11 mouse cellular contexts compared by ENCODE assay signal in the genomic region with DNA sequence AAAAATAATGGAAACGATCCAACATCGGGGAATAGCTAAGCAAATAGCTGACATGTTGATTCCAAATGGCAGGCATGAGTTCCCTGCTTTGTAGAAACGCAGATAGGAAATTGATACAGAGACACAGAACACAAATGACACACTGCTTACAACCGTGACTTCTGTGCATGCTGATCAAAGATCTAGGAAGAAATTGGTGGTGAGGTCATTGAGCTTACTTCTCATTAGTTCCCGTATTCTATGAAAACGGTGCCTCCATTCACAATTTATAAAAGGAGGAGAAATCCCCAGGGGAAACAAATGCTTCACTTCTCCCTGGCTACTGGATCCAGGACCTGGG. TPM values are rescaled to one million over a fixed set of nuclear protein-coding genes. Genes with fewer than 3 reads are reported as not detected.
DNase-seq lines count a peak whose midpoint lies in the region; ATAC-seq and TF ChIP-seq lines count a peak whose summit lies in the region.
"Had no signal": no experiment of that assay in that cellular context is flagged by ENCODE, and none has a peak within 500 bp of the region (broad histone marks: within the 10 kb centered on the region; RNA-seq: fewer than 3 reads in every experiment).

No protein-coding gene starts in this region.

- 61% methylated on average over 6 of the region's 6 CpGs for WGBS in intestine, embryonic 14.5 days
- 69% methylated on average over 6 of the region's 6 CpGs for WGBS in intestine, embryonic 15.5 days
- 6% methylated on average over 6 of the region's 6 CpGs for WGBS in forebrain, embryonic 15.5 days
- 15% methylated on average over 6 of the region's 6 CpGs for WGBS in midbrain, embryonic 13.5 days
- WGBS in thymus, adult 2 months: 64% methylated on average over 6 of the region's 6 CpGs

- H3K36me3 ChIP-seq in intestine, embryonic 14.5 days (ENCODE audit: control insufficient read depth, insufficient read depth, low read length): no peaks in the 10 kb centered on the region
- no peaks in the 10 kb centered on the region for H3K36me3 ChIP-seq in intestine, embryonic 15.5 days
- H3K36me3 ChIP-seq in forebrain, embryonic 15.5 days: no peaks in the 10 kb centered on the region
- no peaks in the 10 kb centered on the region for H3K36me3 ChIP-seq in midbrain, embryonic 13.5 days
- no peaks in the 10 kb centered on the region for H3K36me3 ChIP-seq in thymus, adult 2 months (ENCODE audit: control insufficient read depth, insufficient read depth, low read length)

- H3K27me3 ChIP-seq in intestine, embryonic 14.5 days (replicated peaks; ENCODE audit: control insufficient read depth, insufficient read depth, low read length): peaks cover 15% of the 10 kb centered on the region; the same call in 1 of the 2 replicates
- H3K27me3 ChIP-seq in intestine, embryonic 15.5 days (replicated peaks): peaks cover 5% of the 10 kb centered on the region; the same call in 1 of the 2 replicates
- H3K27me3 ChIP-seq in forebrain, embryonic 15.5 days: no peaks in the 10 kb centered on the region
- peaks cover 3% of the 10 kb centered on the region; the same call in 1 of the 2 replicates for H3K27me3 ChIP-seq in midbrain, embryonic 13.5 days
- H3K27me3 ChIP-seq in thymus, adult 2 months (ENCODE audit: control insufficient read depth, insufficient read depth, low read length): no peaks in the 10 kb centered on the region; the same call in 1 of the 2 replicates

- H3K9me3 ChIP-seq in intestine, embryonic 14.5 days (ENCODE audit: control insufficient read depth, low read length): no peaks in the 10 kb centered on the region
- no peaks in the 10 kb centered on the region for H3K9me3 ChIP-seq in intestine, embryonic 15.5 days
- no peaks in the 10 kb centered on the region for H3K9me3 ChIP-seq in forebrain, embryonic 15.5 days
- no peaks in the 10 kb centered on the region for H3K9me3 ChIP-seq in midbrain, embryonic 13.5 days

- DNase-seq in intestine, embryonic 14.5 days (ENCODE audit: low spot score): no peak
- no peak for DNase-seq in layer of hippocampus, adult 9-11 months
- DNase-seq in urinary bladder, postnatal 25 days (ENCODE audit: low spot score): no peak
- DNase-seq in thymus, adult 2 months: no peak
- DNase-seq: kidney, postnatal 4 days; thymus, adult 18-20 months had no signal

- no peak overlapping the region for H3K4me3 ChIP-seq in intestine, embryonic 14.5 days (ENCODE audit: low read depth, low read length)
- H3K4me3 ChIP-seq in intestine, embryonic 15.5 days (replicated peaks): no peak overlapping the region
- H3K4me3 ChIP-seq in cortical plate, adult 2 months (ENCODE audit: insufficient read depth, low read length): peak overlapping the region; percentile 21; the same call in 1 of the 2 replicates
- peak overlapping the region; percentile 19 for H3K4me3 ChIP-seq in forebrain, embryonic 15.5 days
- peak overlapping the region; percentile 22 for H3K4me3 ChIP-seq in midbrain, embryonic 13.5 days (replicated peaks)
- no peak overlapping the region for H3K4me3 ChIP-seq in thymus, adult 2 months (ENCODE audit: control insufficient read depth, insufficient read depth, low read length)

- TF ChIP-seq CTCF in cortical plate, adult 2 months (IDR thresholded peaks at IDR 0.05; ENCODE audit: extremely low read depth, insufficient read depth, low read length): no peak
- TF ChIP-seq CTCF in thymus, adult 2 months (IDR thresholded peaks at IDR 0.05; ENCODE audit: borderline replicate concordance, control insufficient read depth, extremely low read depth, insufficient read depth, low read length, poor library complexity): no peak

- no peak overlapping the region for H3K27ac ChIP-seq in intestine, embryonic 14.5 days (ENCODE audit: low read depth)
- no peak overlapping the region for H3K27ac ChIP-seq in intestine, embryonic 15.5 days
- H3K27ac ChIP-seq in cortical plate, adult 2 months (ENCODE audit: insufficient read depth, low read length): no peak overlapping the region
- H3K27ac ChIP-seq in forebrain, embryonic 15.5 days (replicated peaks): peak overlapping the region; percentile 96
- peak overlapping the region; percentile 97 for H3K27ac ChIP-seq in midbrain, embryonic 13.5 days
- no peak overlapping the region for H3K27ac ChIP-seq in thymus, adult 2 months (ENCODE audit: control insufficient read depth, insufficient read depth, low read length)

- H3K9ac ChIP-seq in intestine, embryonic 14.5 days (ENCODE audit: low read length): no peak overlapping the region
- no peak overlapping the region for H3K9ac ChIP-seq in intestine, embryonic 15.5 days
- H3K9ac ChIP-seq in forebrain, embryonic 15.5 days (replicated peaks): peak overlapping the region; percentile 43; the same call in 1 of the 2 replicates
- peak overlapping the region; percentile 58 for H3K9ac ChIP-seq in midbrain, embryonic 13.5 days (replicated peaks)

- H3K4me2 ChIP-seq in intestine, embryonic 14.5 days (ENCODE audit: low read length): peak overlapping the region; percentile 21; the same call in 1 of the 2 replicates
- no peak overlapping the region for H3K4me2 ChIP-seq in intestine, embryonic 15.5 days (replicated peaks)
- H3K4me2 ChIP-seq in forebrain, embryonic 15.5 days (replicated peaks): peak overlapping the region; percentile 42
- H3K4me2 ChIP-seq in midbrain, embryonic 13.5 days (replicated peaks): peak overlapping the region; percentile 53

- peaks cover 18% of the 10 kb centered on the region for H3K4me1 ChIP-seq in intestine, embryonic 14.5 days (replicated peaks; ENCODE audit: control insufficient read depth, insufficient read depth, low read length)
- peaks cover 15% of the 10 kb centered on the region for H3K4me1 ChIP-seq in intestine, embryonic 15.5 days (replicated peaks)
- H3K4me1 ChIP-seq in cortical plate, adult 2 months (ENCODE audit: control insufficient read depth, insufficient read depth, low read length): peaks cover 4% of the 10 kb centered on the region
- peaks cover 79% of the 10 kb centered on the region for H3K4me1 ChIP-seq in forebrain, embryonic 15.5 days
- H3K4me1 ChIP-seq in midbrain, embryonic 13.5 days (replicated peaks): peaks cover 82% of the 10 kb centered on the region
- H3K4me1 ChIP-seq in thymus, adult 2 months (replicated peaks; ENCODE audit: control insufficient read depth, insufficient read depth, low read length): peaks cover 11% of the 10 kb centered on the region; the same call in 1 of the 2 replicates

- TF ChIP-seq POLR2A in cortical plate, adult 2 months (IDR thresholded peaks at IDR 0.05; ENCODE audit: extremely low read depth, insufficient read depth, low read length): no peak
- no peak for TF ChIP-seq POLR2A in thymus, adult 2 months (IDR thresholded peaks at IDR 0.05; ENCODE audit: control insufficient read depth, extremely low read depth, insufficient read depth, low read length, poor library complexity)

- ATAC-seq in intestine, embryonic 14.5 days (replicated peaks; ENCODE audit: low FRiP score, low TSS enrichment, low read depth): no peak
- no peak for ATAC-seq in intestine, embryonic 15.5 days
- no peak for ATAC-seq in forebrain, embryonic 15.5 days (replicated peaks)
- no peak for ATAC-seq in midbrain, embryonic 13.5 days

RNA-seq across cellular contexts. Expression of a gene that starts 2.6 kb away (rescaled TPM):
- polyA plus RNA-seq in intestine, embryonic 14.5 days (2014; fragmentation: Nextera tagmentation; extraction: Ambion mirVana): 8.3 and 9.2 TPM in 2 replicates
- 29.8 and 36.1 TPM in 2 replicates for polyA plus RNA-seq in intestine, embryonic 15.5 days (2015; fragmentation: Nextera tagmentation; extraction: Ambion mirVana)
- polyA plus RNA-seq in cortical plate, adult 2 months (2012; rRNA removed): 3.2 and 3.8 TPM in 2 replicates
- 10.2 and 11.2 TPM in 2 replicates for polyA plus RNA-seq in forebrain, embryonic 15.5 days (2015; fragmentation: Nextera tagmentation; extraction: Ambion mirVana)
- 8.6 and 11.0 TPM in 2 replicates for polyA plus RNA-seq in midbrain, embryonic 13.5 days (2015; fragmentation: Nextera tagmentation; extraction: Ambion mirVana)
- 5.1 and 6.5 TPM in 2 replicates for polyA plus RNA-seq in thymus, adult 2 months (2012; rRNA removed)

RNA-seq across cellular contexts. Expression of a gene that starts 34.1 kb away (rescaled TPM):
- 1.0 and 1.4 TPM in 2 replicates for polyA plus RNA-seq in intestine, embryonic 14.5 days (2014; fragmentation: Nextera tagmentation; extraction: Ambion mirVana)
- 0.95 and 1.2 TPM in 2 replicates for polyA plus RNA-seq in intestine, embryonic 15.5 days (2015; fragmentation: Nextera tagmentation; extraction: Ambion mirVana)
- polyA plus RNA-seq in cortical plate, adult 2 months (2012; rRNA removed): 97.4 and 109 TPM in 2 replicates
- 243 and 249 TPM in 2 replicates for polyA plus RNA-seq in forebrain, embryonic 15.5 days (2015; fragmentation: Nextera tagmentation; extraction: Ambion mirVana)
- 118 TPM in 2 replicates for polyA plus RNA-seq in midbrain, embryonic 13.5 days (2015; fragmentation: Nextera tagmentation; extraction: Ambion mirVana)
- polyA plus RNA-seq in thymus, adult 2 months (2012; rRNA removed): 1.1 TPM in 2 replicates
- polyA plus RNA-seq: liver, adult 2 months had no signal

Comparison
In these comparisons a context has a peak if more than half of its experiments do, and no peak if none do; other contexts are left out.
1. H3K27ac ChIP-seq: peak in forebrain, embryonic 15.5 days (single experiment) and midbrain, embryonic 13.5 days (single experiment); none in intestine, embryonic 14.5 days (single experiment), intestine, embryonic 15.5 days (single experiment), cortical plate, adult 2 months (single experiment) and thymus, adult 2 months (single experiment).
2. H3K4me3 ChIP-seq: peak in cortical plate, adult 2 months (single experiment), forebrain, embryonic 15.5 days (single experiment) and midbrain, embryonic 13.5 days (single experiment); none in intestine, embryonic 14.5 days (single experiment), intestine, embryonic 15.5 days (single experiment) and thymus, adult 2 months (single experiment).
3. H3K9ac ChIP-seq: peak in forebrain, embryonic 15.5 days (single experiment) and midbrain, embryonic 13.5 days (single experiment); none in intestine, embryonic 14.5 days (single experiment) and intestine, embryonic 15.5 days (single experiment).
4. RNA of a gene that starts 34.1 kb away (polyA plus RNA-seq): 243 to 249 TPM in forebrain, embryonic 15.5 days, 118 TPM in midbrain, embryonic 13.5 days and 97.4 to 109 TPM in cortical plate, adult 2 months; 1.0 to 1.4 TPM in intestine, embryonic 14.5 days, 0.95 to 1.2 TPM in intestine, embryonic 15.5 days and 1.1 TPM in thymus, adult 2 months; every median in the first group is over 10 times any median in the second.